Mouse (Mus musculus) intestine, embryonic 14.5 days (tissue): ENCODE data around the gene Arhgef7. TPM values are rescaled to one million over a fixed set of nuclear protein-coding genes. Genes with fewer than 3 reads are reported as not detected.
A peak's percentile ranks its signal among the peaks of the same experiment; 100 is the strongest.

Experiments used
- ATAC-seq: fragments of 200-750 bp; cut with Nextera tagmentation; replicated peaks from 2 replicates; pipeline ENCODE4 v1.8.0; 2017; ENCODE audit warnings: low read depth, moderate number of reproducible peaks, moderate TSS enrichment, moderate library complexity; ENCODE audit not compliant: low FRiP score, low TSS enrichment
- DNase-seq: peaks from one replicate; pipeline ENCODE4 v3.0.0-alpha.2; 2018; ENCODE audit warnings: low spot score
- H3K27ac ChIP-seq: fragments of 300-500 bp; sonication (generic); 2 replicates; pipeline ENCODE4 v1.5.1; 2014; ENCODE audit warnings: low read depth, mild to moderate bottlenecking, control low read depth
- H3K27me3 ChIP-seq: fragments of 300-500 bp; sonication (generic); replicated peaks from 2 replicates; pipeline ENCODE4 v1.6.1; 2014; ENCODE audit warnings: low read length, control low read depth; ENCODE audit not compliant: control insufficient read depth, insufficient read depth
- H3K36me3 ChIP-seq: fragments of 300-500 bp; sonication (generic); 2 replicates; pipeline ENCODE4 v1.6.1; 2014; ENCODE audit warnings: low read length, control low read depth; ENCODE audit not compliant: control insufficient read depth, insufficient read depth
- H3K4me1 ChIP-seq: fragments of 300-500 bp; sonication (generic); replicated peaks from 2 replicates; pipeline ENCODE4 v1.6.1; 2014; ENCODE audit warnings: low read length, control low read depth, mixed read lengths; ENCODE audit not compliant: control insufficient read depth, insufficient read depth
- H3K4me2 ChIP-seq: fragments of 300-500 bp; sonication (generic); 2 replicates; pipeline ENCODE4 v1.6.1; 2014; ENCODE audit warnings: low read length
- H3K4me3 ChIP-seq: fragments of 300-500 bp; sonication (generic); 2 replicates; pipeline ENCODE4 v1.5.1; 2014; ENCODE audit warnings: low read depth, low read length, control low read depth, mixed read lengths
- H3K9ac ChIP-seq: fragments of 300-500 bp; sonication (generic); 2 replicates; pipeline ENCODE4 v1.6.1; 2014; ENCODE audit warnings: mild to moderate bottlenecking, low read length
- H3K9me3 ChIP-seq: fragments of 300-500 bp; sonication (generic); 2 replicates; pipeline ENCODE4 v1.6.1; 2016; ENCODE audit warnings: low read length, control low read depth; ENCODE audit not compliant: control insufficient read depth
- WGBS: fragments of 180-500 bp; shearing (Covaris S2); extraction: QIAGEN DNeasy Blood & Tissue Kit; methylation state at CpG from one replicate; pipeline ENCODE4 v1.1.7; 2014; 5-methylcytosine and 5-hydroxymethylcytosine counted together
- polyA plus RNA-seq: library from polyadenylated mRNA; unstranded; fragments of >200 nt; fragmentation: Nextera tagmentation; extraction: Ambion mirVana; gene quantifications from 2 replicates; pipeline ENCODE4 v1.2.1, GENCODE M21; 2014

Arhgef7 gene
- polyA plus RNA-seq, 1 experiment from 2014 or later, result 33.9 TPM

DNA sequence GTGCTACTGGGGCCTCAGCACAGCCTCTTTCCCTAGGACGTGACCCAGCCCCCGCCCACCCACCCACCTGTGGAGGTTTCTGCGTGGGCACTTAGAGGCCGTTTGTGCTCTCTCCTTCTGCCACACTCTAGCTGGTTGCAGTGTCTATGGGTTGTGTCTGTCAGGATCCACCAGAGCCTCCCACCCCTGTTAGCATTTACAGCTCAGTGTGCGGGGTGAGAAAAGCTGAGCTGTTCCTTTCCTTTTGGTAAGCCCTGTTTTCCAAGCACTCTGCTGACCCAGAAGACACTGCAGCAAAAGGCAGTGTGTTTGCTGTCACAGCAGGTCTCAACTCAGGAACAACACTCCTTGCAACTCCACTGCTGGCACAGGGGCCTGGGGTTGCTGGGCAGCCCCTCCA is 106.7 kb downstream of the Arhgef7 start:
- H3K4me2 ChIP-seq, result no peak overlapping the region
- 85% methylated on average over 5 of the region's 5 CpGs for WGBS
- no peaks in the 10 kb centered on the region for H3K9me3 ChIP-seq
- no peak for DNase-seq
- H3K9ac ChIP-seq, result no peak overlapping the region
- no peak for ATAC-seq
- H3K36me3 ChIP-seq, result peaks cover 35% of the 10 kb centered on the region
- no peak overlapping the region for H3K4me3 ChIP-seq
- no peak overlapping the region for H3K27ac ChIP-seq
- no peaks in the 10 kb centered on the region for H3K27me3 ChIP-seq
- no peaks in the 10 kb centered on the region for H3K4me1 ChIP-seq

DNA sequence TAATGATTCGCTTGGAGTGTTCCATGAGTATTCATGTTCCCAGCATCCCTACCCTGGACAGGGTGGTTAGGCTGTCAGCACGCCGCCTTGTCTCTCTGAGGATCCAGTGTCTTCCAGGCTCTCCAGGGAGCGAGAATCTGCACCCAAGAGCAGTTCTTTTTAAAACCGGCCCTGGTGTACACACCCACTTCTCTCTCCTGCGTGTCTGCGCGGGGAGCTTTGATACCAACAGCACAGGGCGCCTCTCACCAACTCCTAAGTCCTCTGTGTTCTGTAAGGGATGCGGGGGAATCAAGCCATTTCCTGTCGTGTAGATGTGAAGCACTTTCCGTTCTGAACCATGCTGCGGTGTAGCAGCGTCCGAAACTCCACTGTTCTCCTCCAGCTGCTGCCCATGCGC is 107.2 kb downstream of the Arhgef7 start:
- 89% methylated on average over 16 of the region's 16 CpGs for WGBS
- Histone ChIP-seq H3K36me3 (peaks cover 35% of the 10 kb centered on the region), H3K9me3 (no peaks in the 10 kb centered on the region), H3K27me3 (no peaks in the 10 kb centered on the region), H3K4me2 (no peak overlapping the region), H3K4me1 (no peaks in the 10 kb centered on the region), H3K4me3 (no peak overlapping the region), H3K9ac (no peak overlapping the region), H3K27ac (no peak overlapping the region)
- ATAC-seq (no peak), DNase-seq (no peak)

DNA sequence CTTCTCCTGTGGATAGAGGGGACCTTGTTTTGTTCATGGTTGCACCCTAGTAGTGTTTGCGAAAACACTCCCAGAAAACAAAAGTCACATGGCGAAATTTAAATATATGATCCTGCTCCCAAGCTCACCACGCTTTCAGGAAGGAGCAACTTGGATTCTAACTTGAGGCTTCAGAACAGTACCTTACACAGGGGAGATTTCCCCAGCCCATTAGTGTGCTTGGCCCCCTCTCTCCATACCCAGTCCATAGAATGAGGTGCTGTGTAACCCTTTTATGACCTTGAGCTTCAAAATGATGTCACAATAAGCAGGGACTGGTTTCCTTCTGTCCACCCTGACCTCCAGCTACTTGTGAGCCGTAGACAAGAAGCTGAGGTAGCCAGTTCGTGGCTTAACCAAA is 112.7 kb downstream of the Arhgef7 start, which contains the start of gene Tex29:
Gene Tex29, plus strand, starts transcription at position 301 of the 400 bp plus-strand sequence.
- Histone ChIP-seq H3K4me2 (no peak within 1 kb of the TSS), H3K27me3 (no peaks in the 10 kb centered on the region), H3K36me3 (peaks cover under 1% of the 10 kb centered on the region; the same call in 1 of the 2 replicates), H3K27ac (no peak within 1 kb of the TSS), H3K4me1 (peaks cover 11% of the 10 kb centered on the region; the same call in 1 of the 2 replicates), H3K9me3 (no peaks in the 10 kb centered on the region), H3K4me3 (no peak within 1 kb of the TSS), H3K9ac (no peak within 1 kb of the TSS)
- 79% methylated on average over 5 of the region's 5 CpGs for WGBS
- DNase-seq, result no peak
- no peak for ATAC-seq

DNA sequence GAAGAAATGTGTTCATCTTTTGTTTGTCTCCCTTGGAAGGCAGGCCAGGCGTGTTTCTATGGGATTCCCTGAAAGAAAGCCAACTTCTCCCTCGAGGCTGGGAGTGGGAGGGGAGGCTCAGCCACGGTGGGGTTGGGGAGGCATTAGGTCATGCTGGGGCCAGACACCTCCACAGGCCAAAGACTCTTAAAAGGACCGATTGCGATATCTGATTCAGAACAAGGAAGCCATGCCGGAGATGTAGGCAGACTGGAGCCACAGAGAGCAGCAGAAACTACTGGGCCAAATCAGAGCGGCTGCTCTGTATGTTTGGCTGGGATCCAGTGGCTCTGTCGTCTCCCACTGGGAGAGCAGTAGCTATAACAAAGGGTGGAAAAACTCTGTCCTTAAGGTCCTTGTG is 114.0 kb downstream of the Arhgef7 start:
- Histone ChIP-seq H3K27me3 (no peaks in the 10 kb centered on the region), H3K4me2 (no peak overlapping the region), H3K9me3 (no peaks in the 10 kb centered on the region), H3K36me3 (no peaks in the 10 kb centered on the region), H3K4me3 (no peak overlapping the region), H3K9ac (no peak overlapping the region), H3K4me1 (peaks cover 11% of the 10 kb centered on the region; the same call in 1 of the 2 replicates), H3K27ac (no peak overlapping the region)
- ATAC-seq (no peak), DNase-seq (peak; percentile 57)
- 39% methylated on average over 8 of the region's 8 CpGs for WGBS

DNA sequence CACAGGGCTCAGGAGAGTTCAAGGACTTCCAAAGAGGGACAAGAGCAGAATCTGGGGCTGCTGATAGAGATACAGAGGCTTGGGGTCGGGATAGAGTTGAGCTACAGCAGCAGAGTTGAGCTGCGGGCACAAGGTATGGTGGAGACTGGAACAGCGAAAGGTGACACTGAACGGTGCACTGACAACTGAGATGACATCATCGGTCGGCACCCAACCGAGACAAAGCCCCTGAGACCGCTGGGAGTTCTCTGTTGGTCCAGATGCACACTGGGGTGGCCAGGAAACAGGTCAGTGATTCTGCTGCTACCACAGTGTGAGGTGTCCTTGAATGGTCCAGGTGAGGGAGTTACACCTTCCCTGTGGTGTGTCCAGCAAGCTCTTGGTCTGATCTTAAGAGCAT is 115.2 kb downstream of the Arhgef7 start:
- no peak overlapping the region for H3K4me3 ChIP-seq
- H3K27me3 ChIP-seq, result no peaks in the 10 kb centered on the region
- H3K9ac ChIP-seq, result no peak overlapping the region
- H3K9me3 ChIP-seq, result no peaks in the 10 kb centered on the region
- WGBS, result 87% methylated on average over 8 of the region's 8 CpGs
- no peaks in the 10 kb centered on the region for H3K36me3 ChIP-seq
- H3K27ac ChIP-seq, result no peak overlapping the region
- peaks cover 11% of the 10 kb centered on the region; the same call in 1 of the 2 replicates for H3K4me1 ChIP-seq
- no peak overlapping the region for H3K4me2 ChIP-seq
- no peak for DNase-seq
- no peak for ATAC-seq

DNA sequence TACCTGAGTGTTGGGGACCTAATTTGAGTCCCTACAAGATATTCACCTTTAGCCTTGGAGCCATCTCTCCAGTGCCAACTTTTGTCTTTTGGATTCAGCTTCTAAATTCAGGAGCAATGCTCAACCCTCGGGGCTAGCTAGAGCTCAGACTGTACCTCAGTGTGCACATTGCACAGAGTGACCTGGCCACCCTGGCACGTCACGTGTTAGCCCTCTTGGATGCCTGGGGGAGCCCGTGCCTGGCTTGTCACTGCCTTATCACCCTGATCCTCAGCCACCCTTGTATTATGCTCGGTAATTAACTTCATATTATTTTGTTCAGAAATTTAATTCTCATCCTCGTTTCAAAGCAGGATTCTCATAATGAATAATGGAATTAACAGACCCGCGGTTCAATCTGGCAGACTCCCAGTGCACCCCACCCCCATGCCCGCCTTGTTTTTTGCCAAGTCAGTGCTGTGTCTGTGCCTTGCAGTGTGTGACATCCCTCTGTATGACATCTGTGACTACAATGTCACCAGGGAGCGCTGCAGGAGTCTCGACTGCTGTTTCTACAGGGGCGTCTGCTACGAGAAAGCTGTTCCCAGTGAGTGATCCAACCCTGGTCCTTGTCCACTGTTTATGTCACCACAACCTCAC is 116.3 kb downstream of the Arhgef7 start:
- 82% methylated on average over 13 of the region's 13 CpGs for WGBS
- Histone ChIP-seq H3K9ac (no peak overlapping the region), H3K4me3 (no peak overlapping the region), H3K27ac (no peak overlapping the region), H3K27me3 (no peaks in the 10 kb centered on the region), H3K4me1 (peaks cover 11% of the 10 kb centered on the region; the same call in 1 of the 2 replicates), H3K4me2 (no peak overlapping the region), H3K9me3 (no peaks in the 10 kb centered on the region), H3K36me3 (no peaks in the 10 kb centered on the region)
- ATAC-seq (no peak), DNase-seq (no peak)

DNA sequence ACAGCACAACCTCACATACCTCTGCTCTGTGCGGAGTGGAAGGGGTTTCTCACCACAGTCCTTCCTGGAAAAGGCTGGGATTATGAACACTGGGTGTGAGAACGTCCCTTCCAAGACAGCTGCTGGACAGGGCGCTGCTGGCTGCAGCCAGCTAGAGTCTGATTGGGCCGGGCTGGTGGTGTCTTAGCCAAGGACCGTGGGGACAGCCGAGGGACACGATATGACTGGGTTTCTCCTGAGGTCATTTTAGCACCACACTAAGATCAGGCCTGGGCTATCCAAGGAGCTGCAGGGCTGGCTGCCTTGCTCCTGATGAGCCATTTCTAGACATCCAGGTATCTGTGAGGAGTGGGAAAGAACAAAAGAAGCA is 116.8 kb downstream of the Arhgef7 start:
- Histone ChIP-seq H3K27ac (no peak overlapping the region), H3K4me1 (peaks cover 11% of the 10 kb centered on the region; the same call in 1 of the 2 replicates), H3K9ac (no peak overlapping the region), H3K4me2 (no peak overlapping the region), H3K27me3 (no peaks in the 10 kb centered on the region), H3K36me3 (no peaks in the 10 kb centered on the region), H3K9me3 (no peaks in the 10 kb centered on the region), H3K4me3 (no peak overlapping the region)
- ATAC-seq (no peak), DNase-seq (no peak)
- 82% methylated on average over 7 of the region's 7 CpGs for WGBS

DNA sequence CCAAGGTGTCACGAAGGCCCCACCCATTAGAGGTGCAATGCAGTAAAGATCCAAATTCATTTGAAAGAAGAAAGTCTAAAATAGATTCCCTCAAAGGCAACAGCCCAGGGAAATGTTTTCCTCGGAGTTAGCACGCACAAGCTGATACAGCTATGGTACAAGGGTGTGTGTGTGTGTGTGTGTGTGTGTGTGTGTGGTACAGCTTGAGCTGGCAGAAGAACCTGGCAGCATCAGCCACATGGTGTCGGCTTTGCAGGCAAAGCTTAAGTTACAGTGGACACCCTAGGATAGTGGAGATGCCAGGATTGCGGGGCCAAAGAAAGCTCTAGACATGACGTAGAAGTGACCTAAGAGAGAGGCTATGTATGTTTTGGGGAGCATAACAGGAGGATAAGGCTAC is 119.3 kb downstream of the Arhgef7 start:
- no peaks in the 10 kb centered on the region for H3K36me3 ChIP-seq
- 0 out of 2 replicates have a peak, but pooled peaks cover 1% of the 10 kb centered on the region for H3K4me1 ChIP-seq
- no peak for DNase-seq
- H3K9ac ChIP-seq, result no peak overlapping the region
- no peak overlapping the region for H3K4me2 ChIP-seq
- no peaks in the 10 kb centered on the region for H3K27me3 ChIP-seq
- no peak overlapping the region for H3K4me3 ChIP-seq
- H3K9me3 ChIP-seq, result no peaks in the 10 kb centered on the region
- H3K27ac ChIP-seq, result no peak overlapping the region
- 93% methylated on average over 6 of the region's 6 CpGs for WGBS
- no peak for ATAC-seq

DNA sequence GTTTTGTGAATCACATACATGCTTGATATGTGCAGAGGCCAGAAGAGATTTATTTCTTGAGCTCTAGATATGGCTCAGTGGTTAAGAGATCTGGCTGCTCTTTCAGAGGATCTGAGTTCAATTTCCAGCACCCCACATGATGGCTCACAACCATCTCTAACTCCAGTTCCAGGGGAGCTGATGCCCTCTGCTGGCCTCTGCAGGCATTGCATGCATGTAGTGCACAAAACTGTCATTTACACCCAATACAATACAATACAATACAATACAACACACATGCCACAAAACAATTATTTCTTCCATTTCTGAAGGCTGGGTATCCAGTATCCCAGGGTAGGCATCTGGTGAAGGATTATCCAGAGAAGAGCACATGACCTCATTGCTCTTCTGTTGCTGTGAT is 140.3 kb downstream of the Arhgef7 start:
- Histone ChIP-seq H3K9me3 (0 out of 2 replicates have a peak, but pooled peaks cover 1% of the 10 kb centered on the region), H3K27me3 (no peaks in the 10 kb centered on the region), H3K4me2 (no peak overlapping the region), H3K4me3 (no peak overlapping the region), H3K9ac (no peak overlapping the region), H3K27ac (no peak overlapping the region), H3K36me3 (no peaks in the 10 kb centered on the region), H3K4me1 (no peaks in the 10 kb centered on the region)
- DNase-seq, result no peak
- ATAC-seq, result no peak
